Mouse (Mus musculus) lung, adult 2 months (tissue): ENCODE results near the gene Muc2. TPM values are rescaled to one million over a fixed set of nuclear protein-coding genes. Genes with fewer than 3 reads are reported as not detected.
"Not testable (repeated sequence)": the region's sequence is repeated elsewhere in the genome, so short reads cannot be mapped to it uniquely, and the experiment has no call there.

Source experiments
- DNase-seq: peaks from one replicate; pipeline ENCODE4 v3.0.0; 2022
- H3K4me1 ChIP-seq: fragments of 200-500 bp; 2 replicates; pipeline ENCODE4 v1.6.1; 2011; ENCODE audit warnings: low read length; ENCODE audit not compliant: control insufficient read depth, insufficient read depth
- H3K4me3 ChIP-seq: fragments of 200-500 bp; replicated peaks from 2 replicates; pipeline ENCODE3; 2011; ENCODE audit warnings: low read depth, mild to moderate bottlenecking, control low read depth, low read length; ENCODE audit errors: extremely low read depth
- CTCF ChIP-seq: fragments of 200-500 bp; IDR thresholded peaks from 2 replicates; pipeline ENCODE4 v1.5.1; 2011; ENCODE audit warnings: mild to moderate bottlenecking, low read length, control low read depth; ENCODE audit not compliant: insufficient read depth
- POLR2A ChIP-seq: fragments of 200-500 bp; IDR thresholded peaks from 2 replicates; pipeline ENCODE4 v1.6.1; 2011; ENCODE audit warnings: low read depth, mild to moderate bottlenecking, control low read depth, low read length, borderline replicate concordance; ENCODE audit errors: extremely low read depth
- WGBS: fragments of 180-500 bp; shearing (Covaris S2); methylation state at CpG from one replicate; pipeline ENCODE4 v1.1.7; 2018; 5-methylcytosine and 5-hydroxymethylcytosine counted together
- polyA plus RNA-seq: library from polyadenylated mRNA; depleted of rRNA; stranded (reverse); fragments of >200 nt; gene quantifications from 2 replicates; pipeline ENCODE4 v1.2.3, GENCODE M21; 2012; rRNA removed

Muc2 gene
- 1.8 and 53.0 TPM in 2 replicates for polyA plus RNA-seq

- no peak for DNase-seq
- H3K4me3 ChIP-seq: no peak within 1 kb of the TSS
- 66% methylated on average over 8 of the region's 8 CpGs for WGBS
These were observed at the start of gene Muc2 for GRCm38 (mm10) chr7:141690040-141690439. Muc2 (plus strand) TSS chr7:141690340.

GRCm38 (mm10) chr7:141642375-141642774 lies 47.8 kb upstream of the Muc2 start:
- no peak overlapping the region for H3K4me3 ChIP-seq
- DNase-seq: no peak
- 100% methylated on average over 1 of the region's 1 CpGs for WGBS
- TF ChIP-seq CTCF (no peak), POLR2A (no peak)
- no peaks in the 10 kb centered on the region for H3K4me1 ChIP-seq

More at GRCm38 (mm10) chr7:141690040-141690439, at the start of gene Muc2:
- no peaks in the 10 kb centered on the region for H3K4me1 ChIP-seq
- TF ChIP-seq CTCF (no peak), POLR2A (no peak)

DNA sequence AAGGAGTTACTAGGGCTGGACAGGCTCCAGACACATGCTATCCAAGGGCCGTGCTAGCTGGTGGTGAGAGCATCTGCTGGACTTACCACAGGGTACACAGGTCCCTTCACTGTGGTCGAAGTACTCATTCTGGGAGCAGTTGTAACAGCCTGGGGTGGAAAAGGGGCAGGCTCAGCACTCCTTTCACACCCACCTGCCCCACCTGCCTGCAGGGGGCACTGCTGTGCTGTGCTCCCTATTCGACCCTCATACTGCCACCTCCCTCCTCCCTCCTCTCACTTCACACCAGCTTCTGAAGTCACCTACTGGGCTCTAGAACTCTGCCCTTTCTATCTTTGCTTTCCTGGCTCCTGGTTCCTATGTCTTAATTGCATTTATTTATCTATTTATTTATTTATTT lies 47.0 kb upstream of the Muc2 start:
- DNase-seq: no peak
- no peaks in the 10 kb centered on the region for H3K4me1 ChIP-seq
- TF ChIP-seq CTCF (peak; percentile 56; the same call in 1 of the 2 replicates), POLR2A (no peak)

GRCm38 (mm10) chr7:141647083-141647482 lies 43.1 kb upstream of the Muc2 start:
- DNase-seq: no peak
- Histone ChIP-seq H3K4me1 (no peaks in the 10 kb centered on the region), H3K4me3 (no peak overlapping the region)
- TF ChIP-seq POLR2A (no peak), CTCF (no peak)
- 63% methylated on average over 2 of the region's 2 CpGs for WGBS

More for the DNA sequence above, 47.0 kb upstream of the Muc2 start:
- WGBS: 45% methylated on average over 3 of the region's 3 CpGs
- no peak overlapping the region for H3K4me3 ChIP-seq

GRCm38 (mm10) chr7:141647815-141648214 lies 42.3 kb upstream of the Muc2 start:
- no peak for TF ChIP-seq CTCF
- TF ChIP-seq POLR2A: no peak
- no peaks in the 10 kb centered on the region for H3K4me1 ChIP-seq
- H3K4me3 ChIP-seq: no peak overlapping the region
- no peak for DNase-seq
- 63% methylated on average over 11 of the region's 11 CpGs for WGBS

DNA sequence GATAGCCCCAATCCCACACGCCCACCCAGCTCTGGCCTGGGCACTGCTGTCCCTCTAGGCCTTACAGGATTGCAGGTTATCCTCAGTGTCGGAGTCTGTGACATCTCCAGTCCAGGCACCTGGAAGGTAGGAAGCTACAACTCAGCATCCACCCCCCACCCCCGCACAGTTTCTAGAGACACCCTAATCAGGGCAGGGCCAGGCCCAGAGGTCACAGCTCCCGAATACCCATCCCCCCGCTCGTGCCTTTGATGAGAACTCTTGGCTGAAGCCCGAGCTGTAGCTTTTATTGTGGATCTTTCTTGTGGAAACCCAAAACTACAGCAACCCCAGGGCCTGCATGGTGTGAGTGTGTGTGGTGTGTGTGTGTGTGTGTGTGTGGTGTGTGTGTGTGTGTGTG lies 37.9 kb upstream of the Muc2 start:
- no peak for TF ChIP-seq POLR2A
- no peak for TF ChIP-seq CTCF
- 60% methylated on average over 7 of the region's 7 CpGs for WGBS
- no peaks in the 10 kb centered on the region for H3K4me1 ChIP-seq
- no peak for DNase-seq
- H3K4me3 ChIP-seq: no peak overlapping the region

DNA sequence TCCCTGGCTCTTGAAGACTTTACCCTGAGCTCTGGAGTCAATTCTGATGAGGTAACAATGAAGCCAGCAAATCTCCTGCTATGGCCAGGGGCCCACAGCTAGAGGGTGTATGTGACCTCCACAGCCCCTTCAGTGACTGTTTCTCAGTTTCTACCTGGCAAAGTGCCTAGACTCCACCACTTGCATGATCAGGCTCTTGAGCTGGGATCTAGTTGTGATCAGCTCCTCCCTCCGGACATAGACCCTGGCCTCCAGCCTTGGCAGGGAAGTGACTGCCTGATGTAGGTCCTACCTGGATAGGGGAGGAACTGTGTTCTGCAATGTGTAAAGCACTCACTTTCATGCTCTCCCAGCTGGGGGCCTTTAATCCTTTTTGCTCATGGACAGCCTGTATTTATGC lies 29.8 kb upstream of the Muc2 start:
- TF ChIP-seq POLR2A (no peak), CTCF (no peak)
- no peaks in the 10 kb centered on the region for H3K4me1 ChIP-seq
- H3K4me3 ChIP-seq: no peak overlapping the region
- 50% methylated on average over 1 of the region's 1 CpGs for WGBS
- no peak for DNase-seq

GRCm38 (mm10) chr7:141661481-141661880 lies 28.7 kb upstream of the Muc2 start:
- WGBS: 57% methylated on average over 3 of the region's 3 CpGs
- no peak for TF ChIP-seq POLR2A
- no peak for DNase-seq
- Histone ChIP-seq H3K4me3 (no peak overlapping the region), H3K4me1 (no peaks in the 10 kb centered on the region)

GRCm38 (mm10) chr7:141662223-141662622 lies 27.9 kb upstream of the Muc2 start:
- 55% methylated on average over 5 of the region's 5 CpGs for WGBS
- H3K4me3 ChIP-seq: no peak overlapping the region
- no peak for TF ChIP-seq CTCF
- TF ChIP-seq POLR2A: no peak
- no peak for DNase-seq
- H3K4me1 ChIP-seq: no peaks in the 10 kb centered on the region

DNA sequence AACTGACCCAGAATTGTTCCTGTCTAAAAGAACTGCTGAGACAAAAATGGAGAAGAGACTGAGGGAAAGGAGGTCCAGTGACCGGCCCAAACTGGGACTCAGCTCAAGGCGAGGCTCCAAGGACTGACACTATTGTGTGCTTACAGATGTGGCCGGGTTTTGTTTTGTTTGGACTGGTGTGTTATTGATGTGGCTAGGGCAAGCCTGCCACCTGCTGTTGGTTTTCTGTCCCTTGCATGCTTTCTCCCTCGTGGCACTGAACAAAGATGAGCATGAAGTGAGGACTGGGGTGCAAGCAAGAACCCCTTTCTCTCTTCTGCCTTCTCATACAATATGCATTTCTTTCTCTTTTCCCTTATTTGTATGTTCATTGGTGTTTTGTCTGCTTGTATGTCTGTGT lies 23.9 kb upstream of the Muc2 start:
- no peaks in the 10 kb centered on the region for H3K4me1 ChIP-seq
- TF ChIP-seq CTCF (peak; percentile 89), POLR2A (no peak)
- DNase-seq: peak; percentile 35
- 8% methylated on average over 4 of the region's 4 CpGs for WGBS
- H3K4me3 ChIP-seq: no peak overlapping the region

DNA sequence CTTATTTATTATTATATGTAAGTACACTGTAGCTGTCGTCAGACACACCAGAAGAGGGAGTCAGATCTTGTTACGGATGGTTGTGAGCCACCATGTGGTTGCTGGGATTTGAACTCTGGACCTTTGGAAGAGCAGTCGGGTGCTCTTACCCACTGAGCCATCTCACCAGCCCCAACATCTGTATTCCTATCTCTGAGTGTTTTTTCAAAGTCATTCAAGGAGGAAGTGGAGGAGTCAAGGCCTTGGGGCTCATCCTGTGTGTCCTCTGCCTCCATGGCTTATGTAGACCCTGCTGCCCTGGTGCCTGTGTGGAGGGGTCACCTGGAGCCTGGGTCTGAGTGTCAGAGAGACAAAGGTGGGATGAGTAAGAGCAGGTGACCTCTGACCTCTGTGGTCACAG lies 21.0 kb upstream of the Muc2 start:
- not testable (repeated sequence) for H3K4me1 ChIP-seq, DNase-seq, H3K4me3 ChIP-seq
- WGBS: 88% methylated on average over 3 of the region's 3 CpGs
